ENCODE assay signal across 11 mouse cellular contexts in genomic region chr17:53879006-53879675, GRCm38 (mm10). TPM values are rescaled to one million over a fixed set of nuclear protein-coding genes. Genes with fewer than 3 reads are reported as not detected.
"Had no signal": no experiment of that assay in that cellular context is flagged by ENCODE, and none has a peak within 500 bp of the region (broad histone marks: within the 10 kb centered on the region; RNA-seq: fewer than 3 reads in every experiment).

No protein-coding gene starts in this region.

RNA-seq across cellular contexts. Expression of gene Sult1c2, which starts 33.0 kb away (rescaled TPM):
- polyA plus RNA-seq: lung, embryonic 14.5 days; lung, embryonic 16.5 days; midbrain, embryonic 10.5 days; midbrain, embryonic 12.5 days; midbrain, embryonic 14.5 days; midbrain, embryonic 16.5 days; myocyte; neural tube, embryonic 11.5 days; neural tube, embryonic 13.5 days; neural tube, embryonic 15.5 days; stomach, embryonic 14.5 days had no signal
